Mouse (Mus musculus) liver, embryonic 14.5 days (tissue): ENCODE measurements around the gene Arhgap22.

Experiments used
- CTCF ChIP-seq: IDR thresholded peaks from 2 replicates; pipeline ENCODE4 v1.5.1; 2016; ENCODE audit warnings: antibody characterized with exemption, low read depth, control low read depth
- EP300 ChIP-seq: IDR thresholded peaks from 2 replicates; pipeline ENCODE4 v1.6.1; 2016; ENCODE audit warnings: antibody characterized with exemption, low read depth

GRCm38 (mm10) chr14:33244519-33244918 lies 30.7 kb downstream of the Arhgap22 start:
- TF ChIP-seq CTCF (no peak), EP300 (no peak)
